Mouse (Mus musculus) testis, postnatal 10 days (tissue): ENCODE data around the gene Phf19.
A peak's percentile ranks its signal among the peaks of the same experiment; 100 is the strongest.

Experiments used
- DNase-seq: peaks from one replicate; pipeline ENCODE4 v3.0.0; 2021; ENCODE audit warnings: low spot score

Gene Phf19

GRCm38 (mm10) chr2:34913218-34914068, at the start of gene Phf19:
Gene Phf19 (minus strand): TSS chr2:34914026.
- peak; percentile 59 for DNase-seq

- no peak for DNase-seq
Measured at GRCm38 (mm10) chr2:34963371-34963956, 49.6 kb upstream of the Phf19 start.

- DNase-seq, result no peak
Measured at GRCm38 (mm10) chr2:34962893-34963292, 49.1 kb upstream of the Phf19 start.

DNA sequence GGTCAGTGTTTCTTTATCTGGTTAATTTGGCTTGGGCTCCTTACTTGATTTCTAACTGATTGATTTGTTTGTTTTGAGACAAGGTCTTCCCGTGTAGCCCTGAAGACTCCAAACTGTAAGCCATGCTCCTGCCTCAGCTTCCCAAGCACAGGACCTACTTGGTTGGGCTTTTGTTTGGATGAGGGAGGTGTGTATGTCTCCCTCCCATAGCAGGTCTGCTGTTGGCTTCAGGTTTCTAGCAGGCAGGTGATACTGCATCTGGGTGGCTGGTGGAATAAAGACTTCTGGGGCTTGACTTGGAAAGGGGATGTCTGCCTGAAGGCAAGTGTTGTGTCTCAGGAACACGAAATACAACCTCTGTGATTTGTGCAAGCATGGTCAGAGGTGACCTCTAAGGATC, 48.4 kb upstream of the Phf19 start:
- no peak for DNase-seq

GRCm38 (mm10) chr2:34961481-34962036, 47.7 kb upstream of the Phf19 start, which contains the start of gene Traf1:
Gene Traf1 (minus strand): TSS chr2:34961772.
- peak; percentile 73 for DNase-seq

GRCm38 (mm10) chr2:34960966-34961365, 47.1 kb upstream of the Phf19 start:
- DNase-seq, result no peak

DNA sequence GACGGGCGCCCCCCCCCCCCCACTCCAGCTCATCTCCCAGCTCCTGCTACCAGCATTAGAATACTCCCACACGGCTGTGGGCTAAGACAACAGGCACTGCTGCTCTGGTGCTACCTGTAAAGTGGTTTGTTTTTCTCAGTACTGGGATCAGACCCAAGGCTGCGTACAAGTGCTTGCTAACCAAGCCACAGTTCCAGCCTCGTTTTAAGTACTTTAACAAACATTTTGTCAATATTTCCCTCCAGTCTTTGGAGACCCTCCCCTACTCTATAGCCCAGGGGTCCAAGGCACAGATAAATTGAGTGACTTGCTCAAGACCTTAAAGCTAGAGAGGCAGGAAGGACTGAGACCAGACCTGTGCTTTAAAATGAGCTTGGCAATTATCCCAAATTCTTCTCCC, 46.6 kb upstream of the Phf19 start:
- DNase-seq, result no peak

DNA sequence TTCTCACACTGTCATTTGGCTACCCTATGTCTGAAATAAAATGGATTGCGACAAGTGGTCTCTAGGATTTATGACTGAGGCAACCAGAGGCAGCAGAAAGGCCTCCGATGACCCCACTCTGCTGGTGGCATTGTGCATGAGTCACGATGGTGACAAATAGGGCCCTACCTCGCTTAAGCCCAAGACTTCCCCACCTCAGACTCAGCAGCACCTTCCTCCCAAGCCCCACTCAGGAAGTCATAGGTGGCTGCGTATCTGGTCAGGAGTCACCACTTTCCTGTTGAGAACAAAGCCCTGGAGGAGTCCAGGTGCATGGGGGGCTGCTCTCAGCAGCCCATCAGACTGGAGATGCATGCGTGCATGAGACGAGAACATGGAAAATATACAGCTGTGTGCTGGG, 44.8 kb upstream of the Phf19 start:
- no peak for DNase-seq

GRCm38 (mm10) chr2:34958036-34958435, 44.2 kb upstream of the Phf19 start:
- DNase-seq, result no peak

- DNase-seq, result no peak
Measured at GRCm38 (mm10) chr2:34957405-34957804, 43.6 kb upstream of the Phf19 start.

GRCm38 (mm10) chr2:34956941-34957340, 43.1 kb upstream of the Phf19 start:
- no peak for DNase-seq

DNA sequence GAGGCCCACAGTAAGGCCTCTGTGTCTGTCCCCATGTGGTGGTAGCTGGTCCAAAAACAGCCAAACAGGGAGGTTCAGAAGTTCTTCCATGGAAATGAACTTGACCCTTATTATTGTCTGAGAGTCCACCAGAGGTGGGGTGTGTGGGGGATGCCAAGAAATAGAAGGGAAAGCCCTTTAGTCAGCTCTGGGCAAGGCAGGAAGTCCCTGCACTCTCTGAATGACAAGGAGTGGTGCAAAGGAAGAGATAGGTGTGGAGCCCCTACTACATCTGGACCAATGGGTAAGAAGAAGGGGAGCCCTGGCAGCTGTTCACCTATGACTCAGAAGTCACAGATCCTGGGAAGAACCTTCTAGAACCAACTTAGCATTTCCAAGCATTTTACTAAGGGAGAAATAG, 40.5 kb upstream of the Phf19 start:
- DNase-seq, result no peak

- no peak for DNase-seq
Measured at GRCm38 (mm10) chr2:34953547-34954116, 39.8 kb upstream of the Phf19 start.

DNA sequence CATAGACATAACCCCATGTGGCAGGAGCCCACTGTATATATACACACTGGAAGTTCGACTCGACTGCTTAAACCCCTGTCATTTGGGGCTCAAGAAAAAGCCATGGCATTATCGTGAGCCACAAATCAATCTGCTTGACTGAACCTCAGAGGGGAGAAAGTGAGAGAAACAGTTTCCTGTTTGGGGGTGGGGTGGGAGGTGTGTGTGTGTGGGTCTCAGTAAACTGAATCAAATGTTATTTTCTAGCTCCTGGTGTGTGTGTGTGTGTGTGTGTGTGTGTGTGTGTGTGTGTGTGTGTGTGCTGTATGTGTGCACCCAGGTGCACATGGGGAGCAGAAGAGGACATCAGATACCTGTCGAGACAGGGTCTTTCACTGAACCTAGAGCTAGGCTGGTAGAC, 39.2 kb upstream of the Phf19 start:
- no peak for DNase-seq

- DNase-seq, result no peak
Measured at GRCm38 (mm10) chr2:34951469-34951868, 37.6 kb upstream of the Phf19 start.

DNA sequence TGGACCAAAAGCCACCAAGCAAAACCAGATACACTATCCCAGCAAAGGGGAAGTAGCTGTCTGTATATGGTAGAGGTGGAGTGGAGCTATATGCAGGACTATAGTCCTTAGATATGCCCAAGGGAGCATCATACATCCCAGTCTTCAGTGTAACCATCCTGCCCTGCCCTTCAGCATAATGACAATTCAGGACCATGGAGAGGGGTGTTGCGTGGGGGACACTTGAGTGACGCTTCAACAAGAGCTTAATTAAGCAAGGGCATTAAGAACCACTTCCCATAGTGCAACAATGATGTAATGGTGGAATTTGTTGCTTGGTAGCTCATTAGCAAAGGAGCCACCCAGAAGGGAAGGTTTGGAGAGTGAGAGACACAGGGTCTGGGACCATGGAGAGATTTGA, 34.8 kb upstream of the Phf19 start:
- no peak for DNase-seq

- no peak for DNase-seq
Measured at GRCm38 (mm10) chr2:34946046-34946445, 32.2 kb upstream of the Phf19 start.

DNA sequence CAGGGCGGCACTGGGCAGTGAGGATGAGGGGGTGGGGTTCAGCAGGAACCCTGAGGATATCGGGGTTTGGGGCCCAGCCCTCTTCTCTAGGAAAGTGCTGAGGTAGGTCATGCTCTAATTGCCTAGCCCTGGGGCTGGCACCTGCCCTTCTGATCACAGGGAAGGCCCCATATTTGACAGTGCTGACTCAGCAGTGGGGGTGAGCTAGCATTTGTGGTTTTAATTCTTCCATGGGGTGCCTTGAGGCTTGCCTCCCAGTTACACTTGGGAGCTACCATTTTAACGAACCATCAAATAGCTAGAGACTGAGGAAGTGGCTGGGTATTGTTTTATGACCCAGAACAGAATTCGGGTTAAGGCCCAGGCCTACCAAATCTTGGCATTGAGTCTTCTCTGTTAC, 31.8 kb upstream of the Phf19 start:
- no peak for DNase-seq

GRCm38 (mm10) chr2:34944761-34945160, 30.9 kb upstream of the Phf19 start:
- peak; percentile 75 for DNase-seq

DNA sequence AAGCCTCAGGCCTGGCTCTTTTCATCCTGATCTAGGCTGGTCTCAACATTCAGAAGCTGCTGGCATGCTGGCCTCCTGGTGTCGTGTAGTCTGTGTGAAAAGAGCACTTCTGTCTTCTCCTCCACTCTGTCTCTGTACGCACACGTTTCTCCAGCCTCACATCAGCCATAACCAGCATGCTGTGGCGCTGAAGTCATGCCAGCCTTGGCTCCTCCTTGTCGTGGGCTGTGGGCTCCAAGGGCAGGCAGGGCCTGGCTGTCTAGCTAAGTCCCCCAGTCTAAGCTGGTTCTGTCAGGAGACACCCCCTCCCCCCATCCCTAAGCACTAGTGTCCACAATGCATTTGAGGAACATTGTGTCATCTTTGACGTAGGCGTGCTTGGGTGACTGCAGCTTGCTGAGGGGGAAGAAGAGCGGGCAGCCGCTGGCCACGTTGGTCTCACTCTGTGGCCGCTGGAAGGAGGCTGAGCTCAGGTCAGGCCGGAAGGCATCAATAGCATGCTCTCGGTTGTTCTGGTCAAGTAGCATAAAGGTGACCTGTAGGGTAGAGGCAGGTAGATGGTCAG, 29.8 kb upstream of the Phf19 start:
- peak; percentile 44 for DNase-seq

GRCm38 (mm10) chr2:34941061-34941675, 27.3 kb upstream of the Phf19 start:
- no peak for DNase-seq

- DNase-seq, result no peak
Measured at GRCm38 (mm10) chr2:34940246-34940645, 26.4 kb upstream of the Phf19 start.
